Mouse (Mus musculus) limb, embryonic 15.5 days (tissue): ENCODE results near the gene Arhgap31. TPM values are rescaled to one million over a fixed set of nuclear protein-coding genes. Genes with fewer than 3 reads are reported as not detected.

Experiments
- ATAC-seq: fragments of 200-750 bp; cut with Nextera tagmentation; 2 replicates; pipeline ENCODE4 v1.8.0; 2017; ENCODE audit warnings: low read depth, moderate TSS enrichment; ENCODE audit not compliant: insufficient number of reproducible peaks, low FRiP score, low TSS enrichment
- H3K27ac ChIP-seq: fragments of 300-500 bp; sonication (generic); 2 replicates; pipeline ENCODE4 v1.5.1; 2015; ENCODE audit warnings: moderate library complexity, mild to moderate bottlenecking, inconsistent platforms
- H3K27me3 ChIP-seq: fragments of 300-500 bp; sonication (generic); 2 replicates; pipeline ENCODE4 v1.6.1; 2015; ENCODE audit warnings: inconsistent platforms
- H3K36me3 ChIP-seq: fragments of 300-500 bp; sonication (generic); 2 replicates; pipeline ENCODE4 v1.6.1; 2015; ENCODE audit warnings: inconsistent platforms
- H3K4me1 ChIP-seq: fragments of 300-500 bp; sonication (generic); 2 replicates; pipeline ENCODE4 v1.6.1; 2015; ENCODE audit warnings: inconsistent platforms
- H3K4me2 ChIP-seq: fragments of 300-500 bp; sonication (generic); 2 replicates; pipeline ENCODE4 v1.6.1; 2015; ENCODE audit warnings: mild to moderate bottlenecking, inconsistent platforms
- H3K4me3 ChIP-seq: fragments of 300-500 bp; sonication (generic); 2 replicates; pipeline ENCODE4 v1.5.1; 2015; ENCODE audit warnings: mild to moderate bottlenecking, inconsistent platforms
- H3K9ac ChIP-seq: fragments of 300-500 bp; sonication (generic); 2 replicates; pipeline ENCODE4 v1.6.1; 2015; ENCODE audit warnings: inconsistent platforms
- H3K9me3 ChIP-seq: fragments of 300-500 bp; sonication (generic); 2 replicates; pipeline ENCODE4 v1.6.1; 2016; ENCODE audit warnings: inconsistent platforms
- WGBS: fragments of 180-500 bp; shearing (Covaris S2); methylation state at CpG from one replicate; pipeline ENCODE4 v1.1.7; 2015; 5-methylcytosine and 5-hydroxymethylcytosine counted together
- polyA plus RNA-seq: library from polyadenylated mRNA; unstranded; fragments of >200 nt; fragmentation: Nextera tagmentation; extraction: Ambion mirVana; gene quantifications from 2 replicates; pipeline ENCODE4 v1.2.1, GENCODE M21; 2015

Arhgap31 gene
- polyA plus RNA-seq, 1 experiment from 2014 or later = 16.2 TPM

GRCm38 (mm10) chr16:38587572-38587971 lies 125.5 kb downstream of the Arhgap31 start:
- H3K9me3 ChIP-seq = no peaks in the 10 kb centered on the region
- no peaks in the 10 kb centered on the region for H3K4me1 ChIP-seq
- H3K4me3 ChIP-seq = no peak overlapping the region
- H3K36me3 ChIP-seq = peaks cover 89% of the 10 kb centered on the region
- no peak for ATAC-seq
- 72% methylated on average over 4 of the region's 4 CpGs for WGBS
- no peaks in the 10 kb centered on the region for H3K27me3 ChIP-seq
- H3K27ac ChIP-seq = no peak overlapping the region
- H3K9ac ChIP-seq = no peak overlapping the region
- H3K4me2 ChIP-seq = no peak overlapping the region

GRCm38 (mm10) chr16:38587163-38587562 lies 125.9 kb downstream of the Arhgap31 start:
- no peak for ATAC-seq
- Histone ChIP-seq H3K9me3 (no peaks in the 10 kb centered on the region), H3K4me3 (no peak overlapping the region), H3K4me1 (no peaks in the 10 kb centered on the region), H3K27ac (no peak overlapping the region), H3K36me3 (peaks cover 89% of the 10 kb centered on the region), H3K4me2 (no peak overlapping the region), H3K27me3 (no peaks in the 10 kb centered on the region), H3K9ac (no peak overlapping the region)
- 81% methylated on average over 5 of the region's 5 CpGs for WGBS

- 89% methylated on average over 5 of the region's 5 CpGs for WGBS
- no peak overlapping the region for H3K27ac ChIP-seq
- no peak overlapping the region for H3K4me3 ChIP-seq
- H3K4me2 ChIP-seq = no peak overlapping the region
- no peak for ATAC-seq
- no peaks in the 10 kb centered on the region for H3K27me3 ChIP-seq
- H3K4me1 ChIP-seq = no peaks in the 10 kb centered on the region
- H3K9me3 ChIP-seq = no peaks in the 10 kb centered on the region
- H3K36me3 ChIP-seq = peaks cover 90% of the 10 kb centered on the region
- no peak overlapping the region for H3K9ac ChIP-seq
Observed at GRCm38 (mm10) chr16:38585186-38585585, 127.9 kb downstream of the Arhgap31 start.

- no peak for ATAC-seq
- H3K9me3 ChIP-seq = no peaks in the 10 kb centered on the region
- no peaks in the 10 kb centered on the region for H3K27me3 ChIP-seq
- no peak overlapping the region for H3K4me3 ChIP-seq
- H3K36me3 ChIP-seq = peaks cover 90% of the 10 kb centered on the region
- no peaks in the 10 kb centered on the region for H3K4me1 ChIP-seq
- H3K4me2 ChIP-seq = no peak overlapping the region
- 87% methylated on average over 7 of the region's 7 CpGs for WGBS
- no peak overlapping the region for H3K9ac ChIP-seq
- H3K27ac ChIP-seq = no peak overlapping the region
Observed at GRCm38 (mm10) chr16:38584761-38585160, 128.3 kb downstream of the Arhgap31 start.

- Histone ChIP-seq H3K27ac (no peak overlapping the region), H3K4me3 (no peak overlapping the region), H3K4me1 (no peaks in the 10 kb centered on the region), H3K9ac (no peak overlapping the region), H3K36me3 (peaks cover 68% of the 10 kb centered on the region), H3K4me2 (no peak overlapping the region), H3K27me3 (no peaks in the 10 kb centered on the region), H3K9me3 (no peaks in the 10 kb centered on the region)
- 98% methylated on average over 3 of the region's 3 CpGs for WGBS
- ATAC-seq = no peak
Observed at GRCm38 (mm10) chr16:38571481-38571880, 141.6 kb downstream of the Arhgap31 start.

GRCm38 (mm10) chr16:38568192-38568591 lies 144.9 kb downstream of the Arhgap31 start:
- H3K9me3 ChIP-seq = no peaks in the 10 kb centered on the region
- no peak overlapping the region for H3K9ac ChIP-seq
- WGBS = 91% methylated on average over 5 of the region's 5 CpGs
- peaks cover 66% of the 10 kb centered on the region for H3K36me3 ChIP-seq
- no peak overlapping the region for H3K4me3 ChIP-seq
- H3K27ac ChIP-seq = no peak overlapping the region
- H3K27me3 ChIP-seq = no peaks in the 10 kb centered on the region
- H3K4me2 ChIP-seq = no peak overlapping the region
- H3K4me1 ChIP-seq = peaks cover 21% of the 10 kb centered on the region
- ATAC-seq = no peak

GRCm38 (mm10) chr16:38563516-38563915 lies 149.6 kb downstream of the Arhgap31 start:
- peaks cover 21% of the 10 kb centered on the region for H3K4me1 ChIP-seq
- peak overlapping the region; percentile 83 for H3K4me3 ChIP-seq
- peak overlapping the region; percentile 84 for H3K9ac ChIP-seq
- H3K36me3 ChIP-seq = peaks cover 28% of the 10 kb centered on the region
- H3K9me3 ChIP-seq = no peaks in the 10 kb centered on the region
- H3K4me2 ChIP-seq = peak overlapping the region; percentile 45
- 26% methylated on average over 10 of the region's 10 CpGs for WGBS
- peaks cover 4% of the 10 kb centered on the region; the same call in 1 of the 2 replicates for H3K27me3 ChIP-seq
- H3K27ac ChIP-seq = no peak overlapping the region
- no peak for ATAC-seq

GRCm38 (mm10) chr16:38562968-38563327 lies 150.1 kb downstream of the Arhgap31 start:
- under 1% methylated on average over 25 of the region's 25 CpGs for WGBS
- Histone ChIP-seq H3K9me3 (no peaks in the 10 kb centered on the region), H3K9ac (peak overlapping the region; percentile 84), H3K36me3 (peaks cover 22% of the 10 kb centered on the region), H3K27ac (peak overlapping the region; percentile 86), H3K4me3 (peak overlapping the region; percentile 83), H3K4me1 (peaks cover 21% of the 10 kb centered on the region), H3K4me2 (peak overlapping the region; percentile 45), H3K27me3 (peaks cover 4% of the 10 kb centered on the region; the same call in 1 of the 2 replicates)
- peak; percentile 63; the same call in 1 of the 2 replicates for ATAC-seq

- Histone ChIP-seq H3K9me3 (no peaks in the 10 kb centered on the region), H3K36me3 (peaks cover 19% of the 10 kb centered on the region), H3K4me1 (peaks cover 21% of the 10 kb centered on the region), H3K27ac (peak overlapping the region; percentile 86), H3K27me3 (peaks cover 4% of the 10 kb centered on the region; the same call in 1 of the 2 replicates), H3K4me3 (peak overlapping the region; percentile 83), H3K9ac (peak overlapping the region; percentile 84), H3K4me2 (peak overlapping the region; percentile 45)
- 7% methylated on average over 37 of the region's 37 CpGs for WGBS
- ATAC-seq = peak; percentile 95
Observed at GRCm38 (mm10) chr16:38562131-38562967, 150.7 kb downstream of the Arhgap31 start.

- no peak within 1 kb of the TSS for H3K27ac ChIP-seq
- no peak within 1 kb of the TSS for H3K9ac ChIP-seq
- no peak within 1 kb of the TSS for H3K4me3 ChIP-seq
- no peaks in the 10 kb centered on the region for H3K9me3 ChIP-seq
- no peaks in the 10 kb centered on the region for H3K36me3 ChIP-seq
- ATAC-seq = no peak
- peaks cover 12% of the 10 kb centered on the region; the same call in 1 of the 2 replicates for H3K27me3 ChIP-seq
- no peak within 1 kb of the TSS for H3K4me2 ChIP-seq
- WGBS = 74% methylated on average over 3 of the region's 3 CpGs
- H3K4me1 ChIP-seq = no peaks in the 10 kb centered on the region; the same call in 1 of the 2 replicates
Observed at GRCm38 (mm10) chr16:38558221-38558748, 154.8 kb downstream of the Arhgap31 start, which contains the start of gene Tmem39a. TSS of gene Tmem39a (plus strand) at chr16:38558698.

- peaks cover 17% of the 10 kb centered on the region; the same call in 1 of the 2 replicates for H3K27me3 ChIP-seq
- no peak for ATAC-seq
- no peak overlapping the region for H3K27ac ChIP-seq
- no peaks in the 10 kb centered on the region for H3K9me3 ChIP-seq
- WGBS = 76% methylated on average over 3 of the region's 3 CpGs
- no peak overlapping the region for H3K4me2 ChIP-seq
- no peak overlapping the region for H3K4me3 ChIP-seq
- no peaks in the 10 kb centered on the region for H3K4me1 ChIP-seq
- no peaks in the 10 kb centered on the region for H3K36me3 ChIP-seq
- no peak overlapping the region for H3K9ac ChIP-seq
Observed at GRCm38 (mm10) chr16:38555988-38556387, 157.1 kb downstream of the Arhgap31 start.
